ENCODE assay signal across 13 mouse cellular contexts in the genomic region with DNA sequence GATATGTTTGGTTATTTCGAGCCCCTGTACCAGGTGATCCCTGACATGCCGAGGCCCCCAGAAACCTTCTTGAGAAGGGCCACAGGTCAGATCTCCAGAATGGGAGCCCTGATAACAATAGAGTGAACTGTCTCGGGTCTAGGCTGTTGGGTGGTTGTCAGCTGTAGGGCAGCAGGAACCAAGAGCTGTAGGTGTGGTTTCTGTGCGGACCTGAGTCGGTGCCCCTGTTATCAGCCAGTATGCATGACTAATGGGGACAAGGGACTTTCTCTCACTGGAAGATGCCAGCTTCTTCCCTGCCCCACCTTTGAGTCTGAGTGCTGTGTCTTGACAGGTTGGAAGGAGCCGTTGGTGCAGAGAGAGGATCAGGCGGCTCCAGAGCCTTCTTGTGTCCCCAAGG. TPM values are rescaled to one million over a fixed set of nuclear protein-coding genes. Genes with fewer than 3 reads are reported as not detected.
DNase-seq lines count a peak whose midpoint lies in the region; ATAC-seq and TF ChIP-seq lines count a peak whose summit lies in the region.
"Had no signal": no experiment of that assay in that cellular context is flagged by ENCODE, and none has a peak within 500 bp of the region (broad histone marks: within the 10 kb centered on the region; RNA-seq: fewer than 3 reads in every experiment).

No protein-coding gene starts in this region.

- WGBS in kidney, embryonic 15.5 days: 75% methylated on average over 7 of the region's 7 CpGs
- WGBS in bone marrow, adult 2 months: 68% methylated on average over 7 of the region's 7 CpGs
- 44% methylated on average over 7 of the region's 7 CpGs for WGBS in liver, postnatal 0 days (ENCODE audit: insufficient replicate concordance)
- WGBS in midbrain, postnatal 0 days: 81% methylated on average over 7 of the region's 7 CpGs

- TF ChIP-seq CTCF in bone marrow, adult 2 months (IDR thresholded peaks at IDR 0.05; ENCODE audit: control insufficient read depth, insufficient read depth, low read length): no peak
- no peak for TF ChIP-seq CTCF in liver, postnatal 0 days (IDR thresholded peaks at IDR 0.05; ENCODE audit: low read depth)
- TF ChIP-seq CTCF in midbrain, postnatal 0 days (IDR thresholded peaks at IDR 0.05): no peak

- no peaks in the 10 kb centered on the region for H3K36me3 ChIP-seq in kidney, embryonic 15.5 days
- peaks cover 59% of the 10 kb centered on the region for H3K36me3 ChIP-seq in erythroblast, embryonic 14.5 days (ENCODE audit: control insufficient read depth)
- H3K36me3 ChIP-seq in liver, postnatal 0 days (replicated peaks; ENCODE audit: insufficient read depth, low read length): 0 out of 2 replicates have a peak, but pooled peaks cover 13% of the 10 kb centered on the region
- H3K36me3 ChIP-seq in midbrain, postnatal 0 days (ENCODE audit: insufficient read depth, low read length): no peaks in the 10 kb centered on the region
- H3K36me3 ChIP-seq: hindbrain, embryonic 15.5 days; neural tube, embryonic 15.5 days had no signal

- TF ChIP-seq EP300 in liver, postnatal 0 days (IDR thresholded peaks at IDR 0.05; ENCODE audit: low read depth): no peak

- ATAC-seq in kidney, embryonic 15.5 days (replicated peaks; ENCODE audit: low FRiP score): no peak
- ATAC-seq in liver, postnatal 0 days: peak; percentile 7; the same call in 1 of the 2 replicates
- ATAC-seq in midbrain, postnatal 0 days (ENCODE audit: low FRiP score): no peak
- ATAC-seq: activated CD4-positive, CD25-positive, alpha-beta regulatory T cell, adult 4 months had no signal

- H3K9me3 ChIP-seq in kidney, embryonic 15.5 days (replicated peaks): no peaks in the 10 kb centered on the region
- peaks cover 5% of the 10 kb centered on the region; the same call in 1 of the 2 replicates for H3K9me3 ChIP-seq in erythroblast, embryonic 14.5 days (ENCODE audit: control insufficient read depth, low read length)
- H3K9me3 ChIP-seq in liver, postnatal 0 days (ENCODE audit: low read length): no peaks in the 10 kb centered on the region
- H3K9me3 ChIP-seq in midbrain, postnatal 0 days (ENCODE audit: low read length): no peaks in the 10 kb centered on the region
- H3K9me3 ChIP-seq: hindbrain, embryonic 15.5 days; neural tube, embryonic 15.5 days had no signal

- H3K27ac ChIP-seq in kidney, embryonic 15.5 days: 0 out of 2 replicates have a peak overlapping the region, but pooled peaks have one; percentile 64
- peak overlapping the region; percentile 50; the same call in 1 of the 2 replicates for H3K27ac ChIP-seq in bone marrow, adult 2 months (ENCODE audit: control insufficient read depth, insufficient read depth, low read depth, low read length, poor library complexity)
- H3K27ac ChIP-seq in liver, postnatal 0 days (ENCODE audit: low read depth): peak overlapping the region; percentile 79
- H3K27ac ChIP-seq in midbrain, postnatal 0 days (ENCODE audit: low read depth, low read length): no peak overlapping the region
- H3K27ac ChIP-seq: heart, adult 2 months; hindbrain, embryonic 15.5 days; neural tube, embryonic 15.5 days had no signal

- no peak overlapping the region for H3K4me3 ChIP-seq in kidney, embryonic 15.5 days (replicated peaks)
- H3K4me3 ChIP-seq in bone marrow, adult 2 months (replicated peaks; ENCODE audit: control insufficient read depth, low read depth, low read length): peak overlapping the region; percentile 30
- peak overlapping the region; percentile 74 for H3K4me3 ChIP-seq in erythroblast, embryonic 14.5 days (replicated peaks)
- H3K4me3 ChIP-seq in liver, postnatal 0 days (ENCODE audit: low read depth, low read length): peak overlapping the region; percentile 65
- no peak overlapping the region for H3K4me3 ChIP-seq in midbrain, postnatal 0 days (ENCODE audit: low read depth, low read length)
- H3K4me3 ChIP-seq: heart, adult 2 months; hindbrain, embryonic 15.5 days; neural tube, embryonic 15.5 days had no signal

- H3K4me1 ChIP-seq in kidney, embryonic 15.5 days: peaks cover 61% of the 10 kb centered on the region
- peaks cover 9% of the 10 kb centered on the region for H3K4me1 ChIP-seq in bone marrow, adult 2 months (ENCODE audit: control insufficient read depth, insufficient read depth, low read length)
- H3K4me1 ChIP-seq in erythroblast, embryonic 14.5 days (ENCODE audit: control insufficient read depth): peaks cover 68% of the 10 kb centered on the region
- H3K4me1 ChIP-seq in liver, postnatal 0 days (ENCODE audit: insufficient read depth): peaks cover 54% of the 10 kb centered on the region
- no peaks in the 10 kb centered on the region for H3K4me1 ChIP-seq in midbrain, postnatal 0 days (ENCODE audit: insufficient read depth, low read length)

- TF ChIP-seq POLR2A in bone marrow, adult 2 months (IDR thresholded peaks at IDR 0.05; ENCODE audit: borderline replicate concordance, control insufficient read depth, low read depth, low read length): no peak

- H3K9ac ChIP-seq in kidney, embryonic 15.5 days: no peak overlapping the region; the same call in 1 of the 2 replicates
- H3K9ac ChIP-seq in liver, postnatal 0 days (replicated peaks): peak overlapping the region; percentile 66
- no peak overlapping the region for H3K9ac ChIP-seq in midbrain, postnatal 0 days (replicated peaks; ENCODE audit: low read length, poor library complexity, severe bottlenecking)
- H3K9ac ChIP-seq: hindbrain, embryonic 15.5 days; neural tube, embryonic 15.5 days had no signal

- peaks cover 30% of the 10 kb centered on the region; the same call in 1 of the 2 replicates for H3K27me3 ChIP-seq in kidney, embryonic 15.5 days
- peaks cover 31% of the 10 kb centered on the region for H3K27me3 ChIP-seq in erythroblast, embryonic 14.5 days (ENCODE audit: control insufficient read depth)
- H3K27me3 ChIP-seq in liver, postnatal 0 days (ENCODE audit: insufficient read depth, low read length): peaks cover 20% of the 10 kb centered on the region
- H3K27me3 ChIP-seq in midbrain, postnatal 0 days (ENCODE audit: insufficient read depth, low read length): peaks cover 15% of the 10 kb centered on the region

- peak overlapping the region; percentile 14; the same call in 1 of the 2 replicates for H3K4me2 ChIP-seq in kidney, embryonic 15.5 days
- H3K4me2 ChIP-seq in liver, postnatal 0 days (ENCODE audit: low read depth, low read length): peak overlapping the region; percentile 80
- H3K4me2 ChIP-seq in midbrain, postnatal 0 days (ENCODE audit: low read depth, low read length, poor library complexity, severe bottlenecking): no peak overlapping the region
- H3K4me2 ChIP-seq: hindbrain, embryonic 15.5 days; neural tube, embryonic 15.5 days had no signal

- DNase-seq in kidney, adult 9 months: no peak
- peak; percentile 41 for DNase-seq in liver, postnatal 0 days
- DNase-seq in ovary, postnatal 10 days (ENCODE audit: low spot score): no peak
- DNase-seq in thymus, postnatal 10 days (ENCODE audit: low spot score in 2 of 2): no peak
- no peak for DNase-seq in midbrain, postnatal 0 days (ENCODE audit: low spot score)
- DNase-seq: midbrain, embryonic 14.5 days had no signal

RNA-seq across cellular contexts. Expression of gene Acbd4, which starts 3.0 kb away (rescaled TPM):
- polyA plus RNA-seq in kidney, embryonic 15.5 days (2015; fragmentation: Nextera tagmentation; extraction: Ambion mirVana): 19.4 and 25.3 TPM in 2 replicates
- 25.5 and 34.1 TPM in 2 replicates for polyA plus RNA-seq in bone marrow, adult 2 months (2011; ENCODE audit: insufficient read depth, insufficient read length, low replicate concordance, missing spikeins)
- polyA plus RNA-seq in erythroblast, embryonic 14.5 days (2012): 67.7 and 78.7 TPM in 2 replicates
- 56.5 and 57.0 TPM in 2 replicates for polyA plus RNA-seq in liver, postnatal 0 days (2015; fragmentation: Nextera tagmentation; extraction: Ambion mirVana)
- 21.8 and 22.9 TPM in 2 replicates for total RNA-seq in midbrain, postnatal 0 days (2014; rRNA removed)
- 17.5 and 21.8 TPM in 2 replicates for polyA plus RNA-seq in midbrain, postnatal 0 days (2015; fragmentation: Nextera tagmentation; extraction: Ambion mirVana)

RNA-seq across cellular contexts. Expression of gene Plcd3, which starts 3.0 kb away (rescaled TPM):
- polyA plus RNA-seq in kidney, embryonic 15.5 days (2015; fragmentation: Nextera tagmentation; extraction: Ambion mirVana): 6.2 and 6.4 TPM in 2 replicates
- 2.6 and 5.1 TPM in 2 replicates for polyA plus RNA-seq in bone marrow, adult 2 months (2011; ENCODE audit: insufficient read depth, insufficient read length, low replicate concordance, missing spikeins)
- 0.06 and 0.17 TPM in 2 replicates for polyA plus RNA-seq in erythroblast, embryonic 14.5 days (2012)
- 0.82 and 0.85 TPM in 2 replicates for polyA plus RNA-seq in liver, postnatal 0 days (2015; fragmentation: Nextera tagmentation; extraction: Ambion mirVana)
- 9.4 and 9.7 TPM in 2 replicates for total RNA-seq in midbrain, postnatal 0 days (2014; rRNA removed)
- polyA plus RNA-seq in midbrain, postnatal 0 days (2015; fragmentation: Nextera tagmentation; extraction: Ambion mirVana): 4.7 and 4.9 TPM in 2 replicates

RNA-seq across cellular contexts. Expression of gene Hexim1, which starts 11.6 kb away (rescaled TPM):
- polyA plus RNA-seq in kidney, embryonic 15.5 days (2015; fragmentation: Nextera tagmentation; extraction: Ambion mirVana): 5.0 and 5.5 TPM in 2 replicates
- polyA plus RNA-seq in bone marrow, adult 2 months (2011; ENCODE audit: insufficient read depth, insufficient read length, low replicate concordance, missing spikeins): 14.0 and 21.8 TPM in 2 replicates
- 7.6 and 7.7 TPM in 2 replicates for polyA plus RNA-seq in erythroblast, embryonic 14.5 days (2012)
- 2.6 and 2.7 TPM in 2 replicates for polyA plus RNA-seq in liver, postnatal 0 days (2015; fragmentation: Nextera tagmentation; extraction: Ambion mirVana)
- 15.5 and 19.1 TPM in 2 replicates for total RNA-seq in midbrain, postnatal 0 days (2014; rRNA removed)
- polyA plus RNA-seq in midbrain, postnatal 0 days (2015; fragmentation: Nextera tagmentation; extraction: Ambion mirVana): 3.2 and 4.5 TPM in 2 replicates

RNA-seq across cellular contexts. Expression of gene Hexim2, which starts 27.8 kb away (rescaled TPM):
- 9.2 and 10.7 TPM in 2 replicates for polyA plus RNA-seq in kidney, embryonic 15.5 days (2015; fragmentation: Nextera tagmentation; extraction: Ambion mirVana)
- 2.8 and 5.7 TPM in 2 replicates for polyA plus RNA-seq in bone marrow, adult 2 months (2011; ENCODE audit: insufficient read depth, insufficient read length, low replicate concordance, missing spikeins)
- 2.5 and 3.4 TPM in 2 replicates for polyA plus RNA-seq in erythroblast, embryonic 14.5 days (2012)
- 3.4 and 3.7 TPM in 2 replicates for polyA plus RNA-seq in liver, postnatal 0 days (2015; fragmentation: Nextera tagmentation; extraction: Ambion mirVana)
- 46.3 and 57.8 TPM in 2 replicates for total RNA-seq in midbrain, postnatal 0 days (2014; rRNA removed)
- 38.0 and 40.5 TPM in 2 replicates for polyA plus RNA-seq in midbrain, postnatal 0 days (2015; fragmentation: Nextera tagmentation; extraction: Ambion mirVana)

Comparison
In these comparisons a context has a peak if more than half of its experiments do, and no peak if none do; other contexts are left out.
1. H3K4me3 ChIP-seq: peak in bone marrow, adult 2 months (single experiment), erythroblast, embryonic 14.5 days (single experiment) and liver, postnatal 0 days (single experiment); none in kidney, embryonic 15.5 days (single experiment) and midbrain, postnatal 0 days (single experiment).